In genomic region chr3:31190342-31190741, GRCm38 (mm10) we compare ENCODE assay signal across 29 mouse cellular contexts. TPM values are rescaled to one million over a fixed set of nuclear protein-coding genes. Genes with fewer than 3 reads are reported as not detected.
"Had no signal": no experiment of that assay in that cellular context is flagged by ENCODE, and none has a peak within 500 bp of the region (broad histone marks: within the 10 kb centered on the region; RNA-seq: fewer than 3 reads in every experiment).

No protein-coding gene starts in this region.

- H3K4me3 ChIP-seq: gastrocnemius, adult 2 months; heart, adult 2 months; heart, embryonic 13.5 days; heart, embryonic 15.5 days; hindbrain, embryonic 13.5 days; intestine, embryonic 15.5 days; kidney, embryonic 15.5 days; limb, embryonic 13.5 days; limb, embryonic 15.5 days; liver, embryonic 13.5 days; liver, embryonic 15.5 days had no signal

- ATAC-seq: hindbrain, embryonic 16.5 days; inflammation-experienced regulatory T-cells, adult 6 months; intestine, embryonic 15.5 days; intestine, postnatal 0 days had no signal

- H3K36me3 ChIP-seq: heart, embryonic 13.5 days; heart, embryonic 15.5 days; hindbrain, embryonic 13.5 days; intestine, embryonic 15.5 days; kidney, embryonic 15.5 days; limb, embryonic 13.5 days; limb, embryonic 15.5 days; liver, embryonic 13.5 days; liver, embryonic 15.5 days had no signal

- H3K27me3 ChIP-seq: heart, embryonic 13.5 days; heart, embryonic 15.5 days; hindbrain, embryonic 13.5 days; intestine, embryonic 15.5 days; kidney, embryonic 15.5 days; limb, embryonic 13.5 days; limb, embryonic 15.5 days; liver, embryonic 13.5 days; liver, embryonic 15.5 days had no signal

- DNase-seq: gastrocnemius, adult 2 months; gastrocnemius, postnatal 10 days; gastrocnemius, postnatal 25 days; heart, adult 2 months; heart, postnatal 14 days; heart, postnatal 4 days; kidney, adult 2 months; kidney, adult 9 months; kidney, postnatal 14 days; kidney, postnatal 36 days; layer of hippocampus, adult 9-11 months; layer of hippocampus, postnatal 36 days; left cerebral cortex, postnatal 4 days; liver, embryonic 13.5 days had no signal

- H3K9me3 ChIP-seq: heart, embryonic 15.5 days; hindbrain, embryonic 13.5 days; intestine, embryonic 15.5 days; limb, embryonic 13.5 days; limb, embryonic 15.5 days; liver, embryonic 13.5 days; liver, embryonic 15.5 days had no signal

- H3K27ac ChIP-seq: gastrocnemius, adult 2 months; heart, adult 2 months; heart, embryonic 13.5 days; heart, embryonic 15.5 days; hindbrain, embryonic 13.5 days; intestine, embryonic 15.5 days; kidney, postnatal 0 days; limb, embryonic 13.5 days; limb, embryonic 15.5 days; liver, embryonic 13.5 days; liver, embryonic 15.5 days had no signal

- H3K4me2 ChIP-seq: heart, embryonic 11.5 days; heart, embryonic 13.5 days; heart, embryonic 15.5 days; hindbrain, embryonic 13.5 days; intestine, embryonic 15.5 days; kidney, embryonic 15.5 days; limb, embryonic 15.5 days; liver, embryonic 11.5 days; liver, embryonic 13.5 days; liver, embryonic 15.5 days had no signal

- H3K4me1 ChIP-seq: heart, embryonic 13.5 days; heart, embryonic 15.5 days; hindbrain, embryonic 13.5 days; intestine, embryonic 15.5 days; limb, embryonic 15.5 days; liver, embryonic 13.5 days; liver, embryonic 15.5 days had no signal

- H3K9ac ChIP-seq: heart, embryonic 13.5 days; heart, embryonic 15.5 days; hindbrain, embryonic 13.5 days; intestine, embryonic 15.5 days; kidney, embryonic 15.5 days; limb, embryonic 13.5 days; limb, embryonic 15.5 days; liver, embryonic 13.5 days; liver, embryonic 15.5 days had no signal

RNA-seq across cellular contexts. Expression of gene Cldn11, which starts 40.6 kb away (rescaled TPM):
- total RNA-seq: granulocyte monocyte progenitor cell, adult 5-6 weeks had no signal
- polyA plus RNA-seq: inflammation-experienced regulatory T-cells, adult 6 months had no signal
